Mouse (Mus musculus) lung, adult 2 months (tissue): ENCODE data around the gene Plekha6.

Experiments used
- CTCF ChIP-seq: fragments of 200-500 bp; IDR thresholded peaks from 2 replicates; pipeline ENCODE4 v1.5.1; 2011; ENCODE audit warnings: mild to moderate bottlenecking, low read length, control low read depth; ENCODE audit not compliant: insufficient read depth
- POLR2A ChIP-seq: fragments of 200-500 bp; IDR thresholded peaks from 2 replicates; pipeline ENCODE4 v1.6.1; 2011; ENCODE audit warnings: low read depth, mild to moderate bottlenecking, control low read depth, low read length, borderline replicate concordance; ENCODE audit errors: extremely low read depth

DNA sequence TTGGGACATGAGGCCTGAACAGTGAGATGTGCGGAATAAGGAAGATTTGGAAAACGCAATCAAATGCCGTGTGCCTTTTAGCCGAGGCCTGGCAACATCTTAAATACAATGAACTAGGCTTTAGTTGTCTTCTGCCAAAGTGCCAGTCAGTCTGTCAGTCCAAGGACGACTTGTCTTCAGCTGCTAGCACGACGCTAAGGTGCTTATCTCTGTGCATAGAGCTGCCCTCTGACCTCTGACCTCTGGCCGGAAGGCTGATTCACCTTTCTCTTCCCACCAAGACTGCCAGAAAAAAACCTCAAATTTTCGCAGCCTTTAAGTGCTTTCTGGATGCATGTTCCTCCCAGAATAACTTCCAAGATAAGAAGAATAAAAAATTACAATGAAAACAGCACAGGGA, 36.7 kb upstream of the Plekha6 start:
- no peak for TF ChIP-seq CTCF
- no peak for TF ChIP-seq POLR2A
